Mouse (Mus musculus) embryonic facial prominence, embryonic 15.5 days (tissue): ENCODE results near the gene Gm11559. TPM values are rescaled to one million over a fixed set of nuclear protein-coding genes. Genes with fewer than 3 reads are reported as not detected.

Source experiments
- ATAC-seq: fragments of 200-750 bp; cut with Nextera tagmentation; 2 replicates; pipeline ENCODE4 v1.8.0; 2017; ENCODE audit warnings: low read depth, moderate TSS enrichment; ENCODE audit not compliant: insufficient number of reproducible peaks, low FRiP score, low TSS enrichment
- H3K27ac ChIP-seq: fragments of 300-500 bp; sonication (generic); replicated peaks from 2 replicates; pipeline ENCODE4 v1.5.1; 2015; ENCODE audit warnings: mild to moderate bottlenecking, inconsistent platforms
- H3K27me3 ChIP-seq: fragments of 300-500 bp; sonication (generic); 2 replicates; pipeline ENCODE4 v1.6.1; 2015; ENCODE audit warnings: inconsistent platforms
- H3K36me3 ChIP-seq: fragments of 300-500 bp; sonication (generic); 2 replicates; pipeline ENCODE4 v1.6.1; 2015; ENCODE audit warnings: mild to moderate bottlenecking, inconsistent platforms
- H3K4me1 ChIP-seq: fragments of 300-500 bp; sonication (generic); 2 replicates; pipeline ENCODE4 v1.6.1; 2015; ENCODE audit warnings: inconsistent platforms
- H3K4me2 ChIP-seq: fragments of 300-500 bp; sonication (generic); replicated peaks from 2 replicates; pipeline ENCODE4 v1.6.1; 2015; ENCODE audit warnings: mild to moderate bottlenecking, inconsistent platforms
- H3K4me3 ChIP-seq: fragments of 300-500 bp; sonication (generic); replicated peaks from 2 replicates; pipeline ENCODE4 v1.5.1; 2015; ENCODE audit warnings: mild to moderate bottlenecking, inconsistent platforms
- H3K9ac ChIP-seq: fragments of 300-500 bp; sonication (generic); 2 replicates; pipeline ENCODE4 v1.6.1; 2015; ENCODE audit warnings: inconsistent platforms
- H3K9me3 ChIP-seq: fragments of 300-500 bp; sonication (generic); replicated peaks from 2 replicates; pipeline ENCODE4 v1.6.1; 2016; ENCODE audit warnings: inconsistent platforms
- WGBS: fragments of 180-500 bp; shearing (Covaris S2); methylation state at CpG from one replicate; pipeline ENCODE4 v1.1.7; 2015; 5-methylcytosine and 5-hydroxymethylcytosine counted together
- polyA plus RNA-seq: library from polyadenylated mRNA; unstranded; fragments of >200 nt; fragmentation: Nextera tagmentation; extraction: Ambion mirVana; gene quantifications from 2 replicates; pipeline ENCODE4 v1.2.1, GENCODE M21; 2015

Gene Gm11559
- polyA plus RNA-seq, 1 experiment from 2014 or later: 2.5 TPM

GRCm38 (mm10) chr11:99914451-99914850, 50.2 kb downstream of the Gm11559 start, which contains the start of gene Gm11565:
Gene Gm11565 (plus strand): TSS chr11:99914751.
- no peak for ATAC-seq
- Histone ChIP-seq H3K27ac (no peak within 1 kb of the TSS), H3K4me3 (no peak within 1 kb of the TSS), H3K9me3 (no peaks in the 10 kb centered on the region), H3K36me3 (no peaks in the 10 kb centered on the region), H3K4me1 (no peaks in the 10 kb centered on the region), H3K27me3 (no peaks in the 10 kb centered on the region), H3K4me2 (no peak within 1 kb of the TSS), H3K9ac (no peak within 1 kb of the TSS)
- 91% methylated on average over 3 of the region's 3 CpGs for WGBS

Other genes with a start within 250 kb of the Gm11559 start
- 2.0 and 4.2 TPM in 2 replicates for gene Krtap2-4, start 249.6 kb upstream of the Gm11559 start, polyA plus RNA-seq
- gene Gm11562, start 244.0 kb upstream of the Gm11559 start, polyA plus RNA-seq: 3.9 and 5.1 TPM in 2 replicates
- gene Krtap4-1, start 236.2 kb upstream of the Gm11559 start, polyA plus RNA-seq: 1.7 and 2.2 TPM in 2 replicates
- gene Krtap4-2, start 229.4 kb upstream of the Gm11559 start, polyA plus RNA-seq: 1.6 and 3.2 TPM in 2 replicates
- 2.0 and 2.3 TPM in 2 replicates for gene Krtap4-7, start 220.4 kb upstream of the Gm11559 start, polyA plus RNA-seq
- gene Gm11555, start 214.2 kb upstream of the Gm11559 start, polyA plus RNA-seq: 1.2 and 1.8 TPM in 2 replicates
- 0.77 and 1.0 TPM in 2 replicates for gene Gm11563, start 205.5 kb upstream of the Gm11559 start, polyA plus RNA-seq
- gene Krtap4-6, start 198.5 kb upstream of the Gm11559 start, polyA plus RNA-seq: 1.1 and 1.3 TPM in 2 replicates
- not detected in 2 replicates for gene Gm14190, start 173.7 kb upstream of the Gm11559 start, polyA plus RNA-seq
- gene Gm14180, start 130.2 kb upstream of the Gm11559 start, polyA plus RNA-seq: not detected in 2 replicates
- 1.0 and 1.9 TPM in 2 replicates for gene Gm11595, start 91.6 kb upstream of the Gm11559 start, polyA plus RNA-seq
- gene Krtap4-8, start 83.8 kb upstream of the Gm11559 start, polyA plus RNA-seq: 0.98 and 0.99 TPM in 2 replicates
- gene Krtap4-9, start 79.3 kb upstream of the Gm11559 start, polyA plus RNA-seq: 1.00 and 1.1 TPM in 2 replicates
- 0.15 and 0.51 TPM in 2 replicates for gene Gm11596, start 71.0 kb upstream of the Gm11559 start, polyA plus RNA-seq
- gene Gm11569, start 65.5 kb upstream of the Gm11559 start, polyA plus RNA-seq: not detected in 2 replicates
- 0.33 TPM in 1 of 2 replicates, not detected in the other for gene Gm11554, start 60.0 kb upstream of the Gm11559 start, polyA plus RNA-seq
- 0.45 and 0.50 TPM in 2 replicates for gene Krtap4-13, start 54.6 kb upstream of the Gm11559 start, polyA plus RNA-seq
- 0.53 and 0.61 TPM in 2 replicates for gene Gm11564, start 48.8 kb upstream of the Gm11559 start, polyA plus RNA-seq
- gene 2300003K06Rik, start 26.4 kb upstream of the Gm11559 start, polyA plus RNA-seq: not detected in 2 replicates
- 2.0 and 3.9 TPM in 2 replicates for gene Krtap4-16, start 12.9 kb upstream of the Gm11559 start, polyA plus RNA-seq
- gene Gm11568, start 6.6 kb upstream of the Gm11559 start, polyA plus RNA-seq: 1.4 TPM in 2 replicates
- 1.7 and 2.2 TPM in 2 replicates for gene Krtap9-1, start 8.9 kb downstream of the Gm11559 start, polyA plus RNA-seq
- 1.5 and 1.7 TPM in 2 replicates for gene Gm11567, start 14.7 kb downstream of the Gm11559 start, polyA plus RNA-seq
- gene Krtap31-1, start 43.4 kb downstream of the Gm11559 start, polyA plus RNA-seq: not detected in 2 replicates
- not detected in 2 replicates for gene Gm11565, start 50.3 kb downstream of the Gm11559 start, polyA plus RNA-seq
- not detected in 2 replicates for gene Krtap31-2, start 71.8 kb downstream of the Gm11559 start, polyA plus RNA-seq
- gene Krtap9-5, start 84.0 kb downstream of the Gm11559 start, polyA plus RNA-seq: not detected in 2 replicates
- 0.38 TPM in 1 of 2 replicates, not detected in the other for gene Krtap29-1, start 114.6 kb downstream of the Gm11559 start, polyA plus RNA-seq
- 3.8 and 5.7 TPM in 2 replicates for gene Krtap16-1, start 122.1 kb downstream of the Gm11559 start, polyA plus RNA-seq
- gene Krtap17-1, start 129.5 kb downstream of the Gm11559 start, polyA plus RNA-seq: 4.9 and 9.8 TPM in 2 replicates
- 6.0 and 11.3 TPM in 2 replicates for gene Krt33a, start 151.7 kb downstream of the Gm11559 start, polyA plus RNA-seq
- gene Krt33b, start 165.4 kb downstream of the Gm11559 start, polyA plus RNA-seq: 7.3 and 17.9 TPM in 2 replicates
- gene Krt34, start 177.1 kb downstream of the Gm11559 start, polyA plus RNA-seq: 3.6 and 7.8 TPM in 2 replicates
- gene Krt31, start 186.1 kb downstream of the Gm11559 start, polyA plus RNA-seq: 5.9 and 13.8 TPM in 2 replicates
- 6.4 and 7.2 TPM in 2 replicates for gene Krt32, start 223.8 kb downstream of the Gm11559 start, polyA plus RNA-seq
- gene Krt35, start 231.8 kb downstream of the Gm11559 start, polyA plus RNA-seq: 23.0 and 37.6 TPM in 2 replicates
- 0.76 and 1.9 TPM in 2 replicates for gene Krt36, start 241.2 kb downstream of the Gm11559 start, polyA plus RNA-seq